Mouse (Mus musculus): ENCODE data around the gene Lbhd1. TPM values are rescaled to one million over a fixed set of nuclear protein-coding genes. Genes with fewer than 3 reads are reported as not detected.
"Not testable (repeated sequence)": the region's sequence is repeated elsewhere in the genome, so short reads cannot be mapped to it uniquely, and the experiment has no call there.

Gene Lbhd1
- total and polyA plus RNA-seq, 3 experiments = 1.1 to 13.3 (median 5.8) TPM

GRCm38 (mm10) chr19:8871267-8872186 lies 12.0 kb upstream of the Lbhd1 start, which contains the start of gene Ubxn1:
Gene Ubxn1 (plus strand): TSS chr19:8871496.
- peak; percentile 99 for DNase-seq

DNA sequence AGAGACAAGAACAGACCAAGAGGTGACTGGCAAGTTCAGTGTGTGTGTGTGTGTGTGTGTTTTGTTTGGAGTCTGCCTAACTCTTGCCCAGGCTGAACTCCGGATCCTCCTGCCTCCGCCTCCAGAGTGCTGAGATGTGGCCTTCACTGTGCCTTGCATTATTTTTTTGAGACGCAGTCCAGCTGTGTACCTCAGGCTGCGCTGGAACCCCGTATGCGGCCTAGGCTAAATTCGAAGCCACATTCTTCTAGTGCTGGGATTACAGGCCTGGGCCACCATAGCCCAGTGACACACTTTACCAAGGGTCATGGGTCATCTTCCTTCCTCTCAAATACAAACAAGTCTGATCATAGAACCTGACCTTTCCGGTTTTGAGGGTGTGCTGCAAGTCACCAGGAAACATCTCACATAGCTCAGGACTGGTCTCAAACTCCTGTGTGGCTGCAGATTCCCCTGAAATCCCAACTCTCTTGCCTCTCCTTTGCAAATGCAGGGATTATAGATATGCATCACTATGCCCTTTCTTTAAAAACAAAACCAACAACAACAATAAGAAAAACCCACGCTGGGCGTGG lies 11.2 kb upstream of the Lbhd1 start:
- peak; percentile 36 for DNase-seq

DNA sequence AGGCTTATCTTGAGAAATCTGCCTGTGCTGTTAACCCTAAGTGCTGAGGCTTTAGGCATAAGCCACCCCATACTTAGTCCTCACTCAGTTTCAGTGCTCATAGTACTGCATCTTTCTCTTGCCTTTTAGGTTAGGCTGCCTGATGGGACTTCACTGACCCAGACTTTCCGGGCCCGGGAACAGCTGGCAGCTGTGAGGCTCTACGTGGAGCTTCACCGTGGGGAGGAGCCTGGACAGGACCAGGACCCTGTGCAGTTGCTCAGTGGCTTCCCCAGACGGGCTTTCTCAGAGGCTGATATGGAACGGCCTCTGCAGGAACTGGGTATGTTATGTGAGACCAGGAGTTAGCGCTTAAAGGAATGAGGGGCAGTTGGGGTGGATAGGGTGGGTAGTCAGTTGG lies 8.5 kb upstream of the Lbhd1 start:
- DNase-seq = no peak

DNA sequence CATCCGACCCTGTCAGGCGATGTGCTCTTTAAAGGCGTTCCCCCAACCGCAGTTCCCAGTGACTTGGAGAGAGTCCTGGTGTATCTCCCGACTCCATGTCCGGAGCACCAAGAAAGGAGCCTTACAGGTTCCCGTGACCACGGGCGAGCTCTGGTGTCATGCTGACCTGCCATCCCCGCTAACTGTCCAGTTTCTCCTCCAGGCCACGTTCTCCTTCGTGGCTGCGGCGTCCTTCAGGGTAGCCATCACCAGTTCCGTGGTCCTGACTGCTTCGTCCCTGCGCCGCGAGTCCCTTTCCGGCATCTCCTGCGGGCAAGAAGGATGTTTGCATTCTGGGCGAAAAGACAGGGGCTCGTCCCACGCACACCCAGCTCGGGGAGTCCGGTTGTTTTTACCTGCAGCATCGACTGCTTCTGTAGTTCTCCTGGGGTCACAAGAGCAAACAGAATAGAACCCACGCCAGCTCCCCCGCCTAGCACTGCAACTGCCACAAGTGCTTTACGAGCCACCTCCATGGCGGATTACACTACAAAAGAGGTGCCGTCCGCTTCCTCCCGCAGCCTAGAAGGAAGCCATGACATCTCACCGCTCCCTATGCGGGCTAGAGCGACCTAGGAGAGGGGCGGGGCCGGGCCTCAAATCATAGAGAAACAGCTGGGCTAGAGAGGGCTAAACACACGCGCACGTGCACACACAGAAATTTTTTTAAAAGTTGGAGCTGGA lies 3.1 kb upstream of the Lbhd1 start, which contains the start of gene Uqcc3:
Gene Uqcc3 (minus strand): TSS at position 613 of the 723 bp plus-strand sequence.
- peak; percentile 94 for DNase-seq

DNA sequence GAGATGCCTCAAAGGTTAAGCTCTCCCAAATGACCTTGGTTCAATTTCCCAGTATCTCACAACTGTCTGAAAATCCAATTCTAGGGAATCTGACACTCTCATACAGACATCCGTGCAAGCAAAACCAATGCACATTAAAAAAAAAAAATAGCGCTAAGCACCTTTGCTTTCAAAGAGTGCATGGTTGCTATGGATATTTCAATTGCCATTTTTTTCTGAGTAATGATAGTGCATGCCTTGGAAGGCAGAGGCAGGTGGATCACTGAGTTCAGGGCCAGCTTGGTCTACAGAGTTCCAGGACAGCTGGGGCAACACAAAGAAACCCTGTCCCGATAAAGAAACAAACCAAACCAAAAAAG lies 2.5 kb upstream of the Lbhd1 start:
- DNase-seq = no peak

DNA sequence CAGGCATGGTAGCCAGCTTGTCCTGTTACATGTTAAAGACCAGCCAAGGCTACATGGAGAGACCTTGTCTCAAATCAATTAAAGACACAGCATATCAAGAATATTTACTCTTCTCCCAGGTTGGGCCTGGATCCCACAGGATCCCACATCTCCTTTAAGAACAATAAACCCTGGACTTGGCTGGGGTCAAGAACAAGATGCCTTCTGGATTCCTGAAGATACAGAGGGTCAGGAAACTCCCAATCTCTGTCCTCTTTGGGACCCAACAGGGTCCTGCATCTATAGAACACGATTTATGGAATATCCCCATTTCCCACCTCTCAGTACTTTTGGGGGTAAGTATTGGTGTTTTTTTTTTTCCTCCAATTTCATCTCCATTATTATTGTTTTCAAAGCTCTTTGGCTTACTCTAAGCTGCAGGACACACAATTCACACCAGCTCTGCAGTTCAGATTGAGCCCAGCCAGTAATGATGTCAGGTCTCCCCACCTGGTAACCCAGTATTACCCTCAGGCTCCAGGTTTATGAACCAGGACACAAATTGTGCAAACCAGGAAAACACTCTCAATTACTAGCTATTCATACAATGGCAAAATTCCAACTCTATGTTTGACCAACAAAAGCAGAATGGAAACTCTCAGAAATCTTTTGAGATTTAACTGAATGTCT lies 3.5 kb downstream of the Lbhd1 start:
- DNase-seq = no peak

DNA sequence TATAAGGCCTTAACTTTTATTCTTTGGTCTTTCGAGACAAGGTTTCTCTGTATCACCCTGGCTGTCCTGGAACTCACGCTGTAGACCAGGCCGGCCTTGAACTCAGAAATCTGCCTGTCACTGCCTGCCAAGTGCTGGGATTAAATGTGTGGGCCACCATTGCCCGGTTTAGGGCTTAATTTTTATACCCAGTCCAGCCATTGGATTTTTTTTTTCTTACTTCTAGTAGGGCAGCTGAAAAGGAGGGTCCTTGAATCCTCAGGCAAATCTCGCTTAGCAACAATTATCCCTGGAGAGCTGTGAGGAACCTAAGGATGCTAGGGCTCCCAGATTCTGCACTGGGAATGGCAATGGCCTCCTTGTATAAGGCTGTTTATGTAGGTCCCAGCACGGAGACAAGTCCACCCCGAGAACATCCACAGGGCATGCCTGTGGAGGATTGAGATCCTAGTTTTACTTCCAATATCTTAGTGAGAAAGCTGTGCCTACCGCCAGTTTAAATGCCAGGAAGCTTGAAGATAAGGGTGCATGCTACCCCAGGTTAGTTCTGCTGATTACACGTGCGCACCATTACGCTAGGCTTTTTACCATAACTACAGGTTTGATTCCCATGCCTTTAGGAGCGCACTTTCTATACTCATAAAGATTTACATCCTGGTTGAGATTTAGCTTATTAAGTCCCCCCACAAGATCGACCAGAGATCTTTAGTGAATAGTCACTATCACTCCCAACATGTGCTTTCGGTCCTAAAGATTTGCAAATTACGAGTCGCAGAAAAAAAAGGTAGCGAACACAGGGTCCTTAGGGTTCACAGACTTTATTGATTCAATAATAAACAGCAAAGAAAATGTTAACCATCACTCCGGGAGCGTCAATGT lies 4.3 kb downstream of the Lbhd1 start:
- no peak for DNase-seq

DNA sequence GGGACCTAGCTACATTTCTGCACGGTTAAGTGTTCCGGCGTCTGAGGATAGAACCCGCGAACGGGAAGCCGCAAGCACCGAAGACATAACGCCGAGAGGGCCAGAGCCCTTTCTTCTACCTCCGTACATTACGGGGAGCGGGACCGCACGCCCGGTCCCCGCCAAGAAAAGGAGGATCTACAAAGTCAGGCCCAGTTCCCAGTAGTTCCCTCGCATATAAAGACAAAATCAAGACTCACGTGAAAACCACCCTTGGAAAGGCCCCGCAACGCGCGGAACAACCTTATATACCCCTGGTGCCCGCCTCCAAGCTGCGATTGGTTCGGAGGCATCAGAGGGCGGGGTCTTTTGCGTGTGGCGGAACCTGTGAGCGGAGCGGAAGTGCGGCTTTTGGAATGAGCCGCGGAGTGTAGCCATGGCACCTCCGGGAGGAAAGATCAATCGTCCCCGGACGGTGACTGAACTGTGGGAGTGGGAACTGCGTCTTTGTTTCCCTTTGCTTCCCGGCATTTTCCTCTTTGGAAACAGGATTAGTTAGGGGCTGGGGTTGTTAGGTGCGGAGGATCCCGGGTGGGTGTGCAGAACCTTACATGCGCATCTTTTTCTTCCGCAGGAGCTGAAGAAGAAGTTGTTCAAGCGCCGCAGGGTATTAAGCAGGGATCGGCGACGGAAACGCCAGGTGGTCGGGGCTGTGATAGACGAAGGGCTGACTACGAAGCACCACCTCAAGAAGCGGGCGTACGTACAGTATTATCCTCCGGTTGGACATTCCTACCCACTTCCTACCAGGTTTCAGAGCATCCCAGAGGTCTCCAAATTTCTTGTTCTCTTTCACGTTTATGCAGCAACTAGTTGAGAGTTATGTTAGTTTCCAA lies 5.2 kb downstream of the Lbhd1 start, which contains the start of the genes 1810009A15Rik and Gm49416:
Gene 1810009A15Rik (plus strand): TSS at position 343 of the 875 bp plus-strand sequence.
Gene Gm49416 (plus strand): TSS at position 416 of the 875 bp plus-strand sequence.
- peak; percentile 96 for DNase-seq

GRCm38 (mm10) chr19:8892829-8893766 lies 9.6 kb downstream of the Lbhd1 start, which contains the start of gene Ints5:
Gene Ints5 (plus strand): TSS chr19:8893005.
- DNase-seq = peak; percentile 89

- no peak for DNase-seq
Measured at GRCm38 (mm10) chr19:8895397-8895960, 11.9 kb downstream of the Lbhd1 start.

DNA sequence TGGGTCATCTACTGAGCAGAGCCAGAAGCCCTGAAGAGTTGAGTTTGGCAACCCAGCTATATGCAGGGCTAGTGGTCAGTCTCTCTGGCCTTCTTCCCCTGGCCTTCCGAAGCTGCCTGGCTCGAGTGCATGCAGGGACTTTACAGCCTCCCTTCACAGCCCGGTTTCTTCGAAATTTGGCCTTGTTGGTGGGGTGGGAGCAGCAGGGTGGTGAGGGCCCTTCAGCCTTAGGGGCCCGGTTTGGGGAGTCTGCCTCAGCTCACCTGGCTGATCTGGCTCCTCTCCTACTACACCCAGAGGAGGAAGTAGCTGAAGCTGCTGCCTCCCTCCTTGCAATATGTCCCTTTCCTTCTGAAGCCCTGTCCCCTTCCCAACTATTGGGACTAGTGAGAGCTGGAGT lies 12.7 kb downstream of the Lbhd1 start:
- DNase-seq = not testable (repeated sequence)

- peak; percentile 62 for DNase-seq
Measured at GRCm38 (mm10) chr19:8897211-8897864, 13.8 kb downstream of the Lbhd1 start.

GRCm38 (mm10) chr19:8897865-8898495 lies 14.4 kb downstream of the Lbhd1 start, which contains the start of gene Ganab:
Gene Ganab (plus strand): TSS chr19:8898071.
- DNase-seq = peak; percentile 97

DNA sequence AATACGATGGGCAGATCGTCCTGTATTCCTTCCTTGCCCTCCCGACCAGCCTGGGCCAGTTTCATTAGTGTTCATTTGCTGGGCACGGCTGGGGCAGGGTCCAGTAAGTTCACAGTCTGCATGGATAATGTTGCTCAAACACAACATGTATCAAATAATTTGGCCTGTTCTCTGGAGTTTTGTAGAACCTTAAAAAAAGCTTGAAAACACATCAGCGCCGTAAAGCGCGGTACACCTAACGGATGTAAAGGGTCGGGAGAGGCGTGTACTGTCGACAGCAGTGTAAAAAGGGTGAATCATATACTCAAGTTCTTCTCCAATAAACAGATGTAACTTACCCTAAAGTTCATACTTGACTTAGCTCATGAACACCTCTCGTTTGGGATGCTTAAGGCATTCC lies 15.0 kb downstream of the Lbhd1 start:
- no peak for DNase-seq

GRCm38 (mm10) chr19:8899079-8899478 lies 15.5 kb downstream of the Lbhd1 start:
- DNase-seq = no peak

GRCm38 (mm10) chr19:8903412-8903811 lies 19.9 kb downstream of the Lbhd1 start:
- DNase-seq = no peak

DNA sequence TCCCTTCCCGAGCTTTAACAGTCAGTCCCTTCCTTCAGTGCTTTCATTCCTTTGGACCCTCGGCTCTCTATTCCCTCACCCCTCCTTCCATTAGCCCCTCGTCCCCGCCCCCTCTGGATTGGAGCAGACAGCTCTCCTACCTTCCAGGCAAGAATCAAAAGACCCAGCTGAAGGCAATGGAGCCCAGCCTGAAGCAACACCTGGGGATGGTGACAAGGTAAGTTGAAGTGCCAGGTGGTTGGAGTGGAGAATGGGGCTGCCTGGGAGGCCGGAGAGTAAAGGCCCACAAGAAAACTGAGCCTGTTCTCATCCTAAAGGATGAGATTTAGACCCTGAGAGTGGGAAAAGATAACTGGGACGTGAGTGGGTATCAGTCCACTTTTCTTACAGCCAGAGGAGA lies 25.0 kb downstream of the Lbhd1 start:
- no peak for DNase-seq

Data from adrenal gland, adult 2 months (tissue).